Mouse (Mus musculus) lung, adult 2 months (tissue): Measurements from ENCODE around the gene Zfp62.

ENCODE experiments used
- CTCF ChIP-seq: fragments of 200-500 bp; IDR thresholded peaks from 2 replicates; pipeline ENCODE4 v1.5.1; 2011; ENCODE audit warnings: mild to moderate bottlenecking, low read length, control low read depth; ENCODE audit not compliant: insufficient read depth
- POLR2A ChIP-seq: fragments of 200-500 bp; IDR thresholded peaks from 2 replicates; pipeline ENCODE4 v1.6.1; 2011; ENCODE audit warnings: low read depth, mild to moderate bottlenecking, control low read depth, low read length, borderline replicate concordance; ENCODE audit errors: extremely low read depth

- TF ChIP-seq CTCF (no peak), POLR2A (no peak)
These were observed 57.7 kb downstream of the Zfp62 start for GRCm38 (mm10) chr11:49260598-49261312.
